Comparison of ENCODE assay signal across 18 mouse cellular contexts in the genomic region with DNA sequence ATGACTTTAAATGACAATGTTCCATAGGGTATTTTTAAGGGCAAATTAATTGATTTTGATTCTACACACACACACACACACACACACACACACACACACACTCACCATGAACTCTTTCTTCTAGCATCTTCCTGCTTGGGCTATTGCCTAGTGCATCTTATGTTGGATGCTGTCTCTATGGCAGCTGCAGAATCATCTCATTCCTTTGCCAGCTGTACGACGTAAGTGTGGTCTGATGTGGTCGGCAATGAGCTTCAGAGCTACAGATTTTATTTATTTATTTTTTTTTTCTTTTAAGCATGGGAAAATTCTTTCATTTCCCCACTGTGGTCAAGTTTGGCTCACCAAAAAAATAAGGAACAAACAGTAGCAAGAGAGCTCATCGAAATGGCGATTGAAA.
"Had no signal": no experiment of that assay in that cellular context is flagged by ENCODE, and none has a peak within 500 bp of the region (broad histone marks: within the 10 kb centered on the region; RNA-seq: fewer than 3 reads in every experiment).

No protein-coding gene starts in this region.

- H3K4me3 ChIP-seq: layer of hippocampus, adult 2 months; limb, embryonic 10.5 days; limb, embryonic 13.5 days; liver, embryonic 12.5 days; liver, embryonic 15.5 days had no signal

- H3K27ac ChIP-seq: layer of hippocampus, adult 2 months; limb, embryonic 10.5 days; limb, embryonic 13.5 days; liver, embryonic 12.5 days; liver, embryonic 15.5 days; macrophage; stomach, postnatal 0 days had no signal

- H3K36me3 ChIP-seq: limb, embryonic 10.5 days; limb, embryonic 13.5 days; liver, embryonic 12.5 days; liver, embryonic 15.5 days had no signal

- H3K4me2 ChIP-seq: limb, embryonic 13.5 days; liver, embryonic 12.5 days; liver, embryonic 15.5 days; midbrain, embryonic 11.5 days had no signal

- H3K27me3 ChIP-seq: liver, embryonic 12.5 days; liver, embryonic 15.5 days had no signal

- H3K9ac ChIP-seq: limb, embryonic 13.5 days; liver, embryonic 12.5 days; liver, embryonic 15.5 days had no signal

- DNase-seq: layer of hippocampus, adult 9-11 months; liver; lung, adult 18-20 months; midbrain, embryonic 14.5 days; right cerebral cortex, adult 18-20 months; right cerebral cortex, postnatal 14 days; right cerebral cortex, postnatal 4 days; thymus, adult 2 months; thymus, postnatal 14 days; thymus, postnatal 4 days had no signal

- H3K4me1 ChIP-seq: liver, embryonic 12.5 days; liver, embryonic 15.5 days had no signal

- H3K9me3 ChIP-seq: limb, embryonic 10.5 days; limb, embryonic 13.5 days; liver, embryonic 12.5 days; liver, embryonic 15.5 days had no signal

- ATAC-seq: liver, embryonic 12.5 days had no signal
